ENCODE assay signal across 9 mouse cellular contexts in genomic region chr4:57904211-57904610, GRCm38 (mm10). TPM values are rescaled to one million over a fixed set of nuclear protein-coding genes. Genes with fewer than 3 reads are reported as not detected.
A peak's percentile ranks its signal among the peaks of the same experiment; 100 is the strongest.
DNase-seq lines count a peak whose midpoint lies in the region; ATAC-seq and TF ChIP-seq lines count a peak whose summit lies in the region.
"Had no signal": no experiment of that assay in that cellular context is flagged by ENCODE, and none has a peak within 500 bp of the region (broad histone marks: within the 10 kb centered on the region; RNA-seq: fewer than 3 reads in every experiment).

No protein-coding gene starts in this region.

- no peaks in the 10 kb centered on the region for H3K36me3 ChIP-seq in heart, embryonic 16.5 days (ENCODE audit: control insufficient read depth, insufficient read depth)
- no peaks in the 10 kb centered on the region for H3K36me3 ChIP-seq in lung, embryonic 14.5 days (ENCODE audit: insufficient read depth)
- no peaks in the 10 kb centered on the region for H3K36me3 ChIP-seq in neural tube, embryonic 15.5 days
- H3K36me3 ChIP-seq: heart, embryonic 13.5 days had no signal

- no peak overlapping the region for H3K4me3 ChIP-seq in heart, embryonic 16.5 days (ENCODE audit: low read length)
- no peak overlapping the region for H3K4me3 ChIP-seq in lung, embryonic 14.5 days (ENCODE audit: low read depth, low read length)
- H3K4me3 ChIP-seq in neural tube, embryonic 15.5 days (replicated peaks), result no peak overlapping the region
- H3K4me3 ChIP-seq: heart, embryonic 13.5 days had no signal

- peaks cover 2% of the 10 kb centered on the region; the same call in 1 of the 2 replicates for H3K4me1 ChIP-seq in heart, embryonic 16.5 days (ENCODE audit: control insufficient read depth, insufficient read depth, low read length)
- no peaks in the 10 kb centered on the region for H3K4me1 ChIP-seq in lung, embryonic 14.5 days (ENCODE audit: insufficient read depth)
- H3K4me1 ChIP-seq in neural tube, embryonic 15.5 days, result peaks cover 4% of the 10 kb centered on the region; the same call in 1 of the 2 replicates

- 6% methylated on average over 5 of the region's 5 CpGs for whole genome bisulfite sequencing in heart, embryonic 16.5 days
- WGBS in lung, embryonic 14.5 days, result 11% methylated on average over 5 of the region's 5 CpGs
- 11% methylated on average over 5 of the region's 5 CpGs for WGBS in neural tube, embryonic 15.5 days

- peak; percentile 61 for DNase-seq in CD4-positive helper T cell, adult 2 months (ENCODE audit: low read depth, low spot score)
- peak; percentile 68 for DNase-seq in T-cell, adult 2 months (ENCODE audit: low spot score)
- peak; percentile 83 for DNase-seq in embryo, embryonic 11 days
- DNase-seq in kidney, postnatal 10 days, result peak; percentile 85
- peak; percentile 86 for DNase-seq in lung, embryonic 14.5 days
- DNase-seq in thymus, postnatal 0 days (ENCODE audit: low spot score), result peak; percentile 72

- no peaks in the 10 kb centered on the region for H3K9me3 ChIP-seq in heart, embryonic 16.5 days (replicated peaks; ENCODE audit: control insufficient read depth, low read length)
- no peaks in the 10 kb centered on the region for H3K9me3 ChIP-seq in lung, embryonic 14.5 days (ENCODE audit: low read depth, low read length)
- no peaks in the 10 kb centered on the region for H3K9me3 ChIP-seq in neural tube, embryonic 15.5 days (replicated peaks)
- H3K9me3 ChIP-seq: heart, embryonic 13.5 days had no signal

- H3K27ac ChIP-seq in heart, embryonic 16.5 days (ENCODE audit: low read length), result no peak overlapping the region
- no peak overlapping the region for H3K27ac ChIP-seq in lung, embryonic 14.5 days (ENCODE audit: low read depth)
- no peak overlapping the region for H3K27ac ChIP-seq in neural tube, embryonic 15.5 days (replicated peaks)
- H3K27ac ChIP-seq: heart, embryonic 13.5 days had no signal

- no peak overlapping the region for H3K4me2 ChIP-seq in heart, embryonic 16.5 days (ENCODE audit: low read depth, low read length)
- peak overlapping the region; percentile 18; the same call in 1 of the 2 replicates for H3K4me2 ChIP-seq in lung, embryonic 14.5 days
- no peak overlapping the region for H3K4me2 ChIP-seq in neural tube, embryonic 15.5 days
- H3K4me2 ChIP-seq: heart, embryonic 13.5 days had no signal

- no peak overlapping the region for H3K9ac ChIP-seq in heart, embryonic 16.5 days (ENCODE audit: low read length)
- H3K9ac ChIP-seq in lung, embryonic 14.5 days, result no peak overlapping the region
- H3K9ac ChIP-seq in neural tube, embryonic 15.5 days (replicated peaks), result no peak overlapping the region
- H3K9ac ChIP-seq: heart, embryonic 13.5 days had no signal

- H3K27me3 ChIP-seq in heart, embryonic 16.5 days (ENCODE audit: control insufficient read depth, insufficient read depth, low read length), result no peaks in the 10 kb centered on the region
- no peaks in the 10 kb centered on the region for H3K27me3 ChIP-seq in lung, embryonic 14.5 days (ENCODE audit: insufficient read depth, low read length)
- no peaks in the 10 kb centered on the region for H3K27me3 ChIP-seq in neural tube, embryonic 15.5 days (replicated peaks)
- H3K27me3 ChIP-seq: heart, embryonic 13.5 days had no signal

- ATAC-seq in heart, embryonic 16.5 days (replicated peaks; ENCODE audit: extremely low read depth, insufficient read depth, low FRiP score), result 0 out of 2 replicates have a peak, but pooled peaks have one; percentile 34
- ATAC-seq in lung, embryonic 14.5 days (ENCODE audit: insufficient read depth), result peak; percentile 30; the same call in 1 of the 2 replicates
- ATAC-seq in neural tube, embryonic 15.5 days (ENCODE audit: low FRiP score), result peak; percentile 75

- TF ChIP-seq CTCF in lung, embryonic 14.5 days (IDR thresholded peaks at IDR 0.05; ENCODE audit: low read depth), result peak; percentile 95

RNA-seq across cellular contexts. Expression of gene D630039A03Rik, which starts 11.9 kb away (rescaled TPM):
- polyA plus RNA-seq in heart, embryonic 16.5 days (2015; fragmentation: Nextera tagmentation; extraction: Ambion mirVana), result 0.09 and 0.49 TPM in 2 replicates
- 2.2 and 2.3 TPM in 2 replicates for polyA plus RNA-seq in lung, embryonic 14.5 days (2014; fragmentation: Nextera tagmentation; extraction: Ambion mirVana)
- polyA plus RNA-seq in neural tube, embryonic 15.5 days (2015; fragmentation: Nextera tagmentation; extraction: Ambion mirVana), result 0.36 and 0.74 TPM in 2 replicates
- polyA plus RNA-seq in thymus, postnatal 0 days (2015; fragmentation: Nextera tagmentation; extraction: Ambion mirVana), result 0.13 and 0.16 TPM in 2 replicates

RNA-seq across cellular contexts. Expression of gene Txn1, which starts 52.0 kb away (rescaled TPM):
- polyA plus RNA-seq in heart, embryonic 16.5 days (2015; fragmentation: Nextera tagmentation; extraction: Ambion mirVana), result 280 and 304 TPM in 2 replicates
- 472 and 487 TPM in 2 replicates for polyA plus RNA-seq in lung, embryonic 14.5 days (2014; fragmentation: Nextera tagmentation; extraction: Ambion mirVana)
- 325 and 355 TPM in 2 replicates for polyA plus RNA-seq in neural tube, embryonic 15.5 days (2015; fragmentation: Nextera tagmentation; extraction: Ambion mirVana)
- polyA plus RNA-seq in thymus, postnatal 0 days (2015; fragmentation: Nextera tagmentation; extraction: Ambion mirVana), result 716 and 724 TPM in 2 replicates
